Mouse (Mus musculus): ENCODE data around the gene Mms19. TPM values are rescaled to one million over a fixed set of nuclear protein-coding genes. Genes with fewer than 3 reads are reported as not detected.
"Not testable (repeated sequence)": the region's sequence is repeated elsewhere in the genome, so short reads cannot be mapped to it uniquely, and the experiment has no call there.

The Mms19 gene
- total RNA-seq, 1 experiment from 2014 or later: 24.8 TPM

DNA sequence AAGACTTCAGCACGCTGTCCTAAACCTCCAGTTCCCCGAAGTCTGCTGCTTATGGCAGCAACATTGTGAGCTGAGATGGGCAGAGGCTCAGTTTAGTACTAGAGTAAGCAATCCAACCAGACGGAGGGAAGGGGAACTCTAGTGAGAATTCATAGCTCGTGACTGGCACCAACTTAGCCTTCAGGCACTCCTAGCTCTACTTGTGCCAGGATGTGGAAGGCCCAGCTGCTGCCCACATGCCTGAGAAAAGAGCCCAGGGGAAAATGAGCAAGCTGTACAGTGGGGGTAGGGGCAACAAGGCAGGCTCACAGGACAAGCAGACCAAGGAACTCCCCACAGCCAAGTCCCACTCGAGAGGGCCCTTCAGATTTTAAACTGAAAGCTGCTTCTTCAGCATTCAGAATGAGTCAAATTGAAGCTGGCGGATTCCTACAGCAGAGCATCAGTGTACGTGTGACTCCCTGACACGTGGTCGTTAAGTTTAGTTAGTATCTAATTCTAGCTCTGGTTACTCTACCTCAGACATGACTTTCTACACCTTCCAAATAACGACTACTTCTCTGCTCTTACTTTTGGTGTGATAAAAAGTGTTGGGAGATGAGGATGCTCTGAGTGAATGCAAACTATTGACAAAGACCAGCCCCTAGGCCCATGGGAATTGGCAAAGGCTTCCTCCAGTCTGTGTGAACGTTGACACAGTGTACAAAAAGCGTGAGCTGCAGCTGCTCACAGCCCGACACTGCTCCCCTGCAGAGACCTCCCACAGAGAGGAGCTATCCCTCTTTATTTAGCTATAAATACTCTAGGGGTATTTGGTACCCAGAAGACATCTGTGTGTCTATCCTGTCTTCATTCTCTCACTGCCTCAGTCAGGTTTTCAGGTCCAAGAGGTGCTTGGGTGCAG lies 6.8 kb downstream of the Mms19 start:
- ATAC-seq (replicated peaks in 1 of 2; ENCODE audit: insufficient read depth in 1 of 2, low FRiP score in 2 of 2, low TSS enrichment in 1 of 2, low read depth in 1 of 2, poor library complexity in 2 of 2, severe bottlenecking in 2 of 2): no peak

- no peak for ATAC-seq (replicated peaks in 1 of 2; ENCODE audit: insufficient read depth in 1 of 2, low FRiP score in 2 of 2, low TSS enrichment in 1 of 2, low read depth in 1 of 2, poor library complexity in 2 of 2, severe bottlenecking in 2 of 2)
These were observed 11.3 kb downstream of the Mms19 start for GRCm38 (mm10) chr19:41969618-41970017.

GRCm38 (mm10) chr19:41953574-41953973 lies 27.4 kb downstream of the Mms19 start:
- ATAC-seq (replicated peaks in 1 of 2; ENCODE audit: insufficient read depth in 1 of 2, low FRiP score in 2 of 2, low TSS enrichment in 1 of 2, low read depth in 1 of 2, poor library complexity in 2 of 2, severe bottlenecking in 2 of 2): no peak

DNA sequence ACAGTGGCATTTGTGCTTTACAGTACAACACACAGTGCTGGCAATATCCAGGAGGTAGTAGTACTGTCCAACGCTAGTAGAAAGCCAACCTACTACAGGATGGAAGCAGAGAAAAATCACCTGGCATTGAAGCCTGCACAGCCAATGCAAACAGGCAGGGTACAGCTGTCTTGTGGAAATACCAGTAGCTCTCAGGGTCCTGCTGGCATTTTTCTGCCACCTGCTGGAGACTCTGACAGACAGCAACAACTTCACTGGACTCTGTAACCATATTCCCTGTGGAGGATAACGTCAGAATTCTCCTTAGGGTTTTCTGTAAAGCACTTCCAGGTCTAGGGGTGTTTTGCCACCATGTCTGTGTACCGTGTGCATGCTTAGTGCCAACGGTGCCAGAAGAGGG lies 28.7 kb downstream of the Mms19 start:
- no peak for ATAC-seq (replicated peaks in 1 of 2; ENCODE audit: insufficient read depth in 1 of 2, low FRiP score in 2 of 2, low TSS enrichment in 1 of 2, low read depth in 1 of 2, poor library complexity in 2 of 2, severe bottlenecking in 2 of 2)

- no peak for ATAC-seq (replicated peaks in 1 of 2; ENCODE audit: insufficient read depth in 1 of 2, low FRiP score in 2 of 2, low TSS enrichment in 1 of 2, low read depth in 1 of 2, poor library complexity in 2 of 2, severe bottlenecking in 2 of 2)
These were observed 37.1 kb downstream of the Mms19 start for GRCm38 (mm10) chr19:41943841-41944240.

GRCm38 (mm10) chr19:41938539-41938938 lies 42.4 kb downstream of the Mms19 start:
- ATAC-seq (replicated peaks in 1 of 2; ENCODE audit: insufficient read depth in 1 of 2, low FRiP score in 2 of 2, low TSS enrichment in 1 of 2, low read depth in 1 of 2, poor library complexity in 2 of 2, severe bottlenecking in 2 of 2): no peak

- ATAC-seq (replicated peaks in 1 of 2; ENCODE audit: insufficient read depth in 1 of 2, low FRiP score in 2 of 2, low TSS enrichment in 1 of 2, low read depth in 1 of 2, poor library complexity in 2 of 2, severe bottlenecking in 2 of 2): no peak
These were observed 45.0 kb downstream of the Mms19 start for GRCm38 (mm10) chr19:41935921-41936320.

- no peak for ATAC-seq (replicated peaks in 1 of 2; ENCODE audit: insufficient read depth in 1 of 2, low FRiP score in 2 of 2, low TSS enrichment in 1 of 2, low read depth in 1 of 2, poor library complexity in 2 of 2, severe bottlenecking in 2 of 2)
These were observed 46.8 kb downstream of the Mms19 start for GRCm38 (mm10) chr19:41934124-41934523.

- peak; percentile 99 for ATAC-seq (replicated peaks in 1 of 2; ENCODE audit: insufficient read depth in 1 of 2, low FRiP score in 2 of 2, low TSS enrichment in 1 of 2, low read depth in 1 of 2, poor library complexity in 2 of 2, severe bottlenecking in 2 of 2)
These were observed 47.5 kb downstream of the Mms19 start, which contains the start of the genes Exosc1 and Zdhhc16 for GRCm38 (mm10) chr19:41933179-41934086. Gene Exosc1, minus strand, starts transcription at chr19:41933423. Gene Zdhhc16, plus strand, starts transcription at chr19:41933480.

DNA sequence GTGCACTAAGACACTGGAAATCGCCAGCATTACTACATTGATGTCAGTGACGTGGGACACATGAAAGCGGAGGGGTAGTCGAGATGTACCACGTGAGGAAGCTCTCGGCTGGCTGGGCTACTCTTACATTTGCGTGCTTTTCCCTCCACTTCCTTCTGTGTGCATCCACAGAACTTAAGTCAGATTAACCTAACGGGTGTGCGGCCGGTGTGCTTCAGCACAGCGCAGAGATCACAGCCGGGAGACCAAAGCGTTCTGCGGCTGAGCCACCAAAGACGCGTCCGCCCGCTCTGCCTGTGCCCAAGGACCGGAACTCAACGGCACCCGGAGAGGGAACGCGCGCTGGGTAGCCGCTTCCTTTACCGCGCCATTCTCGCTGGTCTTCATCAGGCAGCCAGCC lies 48.3 kb downstream of the Mms19 start:
- ATAC-seq (replicated peaks in 1 of 2; ENCODE audit: insufficient read depth in 1 of 2, low FRiP score in 2 of 2, low TSS enrichment in 1 of 2, low read depth in 1 of 2, poor library complexity in 2 of 2, severe bottlenecking in 2 of 2): peak in 1 of 2 experiments; percentile 54

- ATAC-seq (replicated peaks in 1 of 2; ENCODE audit: insufficient read depth in 1 of 2, low FRiP score in 2 of 2, low TSS enrichment in 1 of 2, low read depth in 1 of 2, poor library complexity in 2 of 2, severe bottlenecking in 2 of 2): no peak
These were observed 60.4 kb downstream of the Mms19 start for GRCm38 (mm10) chr19:41920412-41921067.

- ATAC-seq (replicated peaks in 1 of 2; ENCODE audit: insufficient read depth in 1 of 2, low FRiP score in 2 of 2, low TSS enrichment in 1 of 2, low read depth in 1 of 2, poor library complexity in 2 of 2, severe bottlenecking in 2 of 2): no peak
These were observed 61.5 kb downstream of the Mms19 start for GRCm38 (mm10) chr19:41919471-41919870.

DNA sequence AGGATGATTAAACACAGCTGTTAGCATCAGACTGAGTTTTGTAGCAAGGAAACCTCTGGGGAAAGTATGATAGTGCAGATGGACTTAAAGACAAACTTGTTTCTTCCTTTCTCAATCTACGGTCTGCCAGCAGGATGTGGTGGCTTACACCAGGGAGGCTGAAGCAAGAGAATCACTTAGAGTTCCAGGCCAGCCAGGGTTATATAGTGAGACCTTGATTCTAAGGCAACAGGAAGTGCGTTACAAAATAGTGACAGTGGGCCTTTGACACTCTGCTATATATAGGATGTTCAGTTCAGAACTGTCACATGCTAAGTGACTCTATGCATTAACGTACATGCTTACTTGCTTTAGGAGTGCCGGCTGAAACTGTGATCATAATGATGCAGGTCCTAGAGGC lies 64.1 kb downstream of the Mms19 start:
- peak in 1 of 2 experiments; percentile 44; a peak in 1 of 4 replicates for ATAC-seq (replicated peaks in 1 of 2; ENCODE audit: insufficient read depth in 1 of 2, low FRiP score in 2 of 2, low TSS enrichment in 1 of 2, low read depth in 1 of 2, poor library complexity in 2 of 2, severe bottlenecking in 2 of 2)

GRCm38 (mm10) chr19:41915294-41915693 lies 65.7 kb downstream of the Mms19 start:
- ATAC-seq (replicated peaks in 1 of 2; ENCODE audit: insufficient read depth in 1 of 2, low FRiP score in 2 of 2, low TSS enrichment in 1 of 2, low read depth in 1 of 2, poor library complexity in 2 of 2, severe bottlenecking in 2 of 2): no peak

DNA sequence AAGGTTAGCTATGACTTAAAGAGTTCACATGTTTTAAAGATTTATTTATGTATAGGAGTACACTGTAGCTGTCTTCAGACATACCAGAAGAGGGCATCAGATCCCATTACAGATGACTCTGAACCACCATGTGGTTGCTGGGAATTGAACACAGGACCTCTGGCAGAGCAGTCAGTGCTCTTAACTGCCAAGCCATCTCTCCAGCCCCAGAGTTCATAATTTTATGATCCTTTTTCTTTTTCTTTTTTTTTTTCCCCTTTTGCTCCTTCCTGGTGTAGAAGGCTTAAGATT lies 66.4 kb downstream of the Mms19 start:
- not testable (repeated sequence) for ATAC-seq (replicated peaks in 1 of 2; ENCODE audit: insufficient read depth in 1 of 2, low FRiP score in 2 of 2, low TSS enrichment in 1 of 2, low read depth in 1 of 2, poor library complexity in 2 of 2, severe bottlenecking in 2 of 2)

GRCm38 (mm10) chr19:41913774-41914591 lies 67.0 kb downstream of the Mms19 start:
- peak; percentile 25 to 28; a peak in 3 of 4 replicates for ATAC-seq (replicated peaks in 1 of 2; ENCODE audit: insufficient read depth in 1 of 2, low FRiP score in 2 of 2, low TSS enrichment in 1 of 2, low read depth in 1 of 2, poor library complexity in 2 of 2, severe bottlenecking in 2 of 2)

All from hematopoietic stem cell, adult 5-6 weeks (primary cell).